Comparison of ENCODE assay signal across 11 mouse cellular contexts in the genomic region with DNA sequence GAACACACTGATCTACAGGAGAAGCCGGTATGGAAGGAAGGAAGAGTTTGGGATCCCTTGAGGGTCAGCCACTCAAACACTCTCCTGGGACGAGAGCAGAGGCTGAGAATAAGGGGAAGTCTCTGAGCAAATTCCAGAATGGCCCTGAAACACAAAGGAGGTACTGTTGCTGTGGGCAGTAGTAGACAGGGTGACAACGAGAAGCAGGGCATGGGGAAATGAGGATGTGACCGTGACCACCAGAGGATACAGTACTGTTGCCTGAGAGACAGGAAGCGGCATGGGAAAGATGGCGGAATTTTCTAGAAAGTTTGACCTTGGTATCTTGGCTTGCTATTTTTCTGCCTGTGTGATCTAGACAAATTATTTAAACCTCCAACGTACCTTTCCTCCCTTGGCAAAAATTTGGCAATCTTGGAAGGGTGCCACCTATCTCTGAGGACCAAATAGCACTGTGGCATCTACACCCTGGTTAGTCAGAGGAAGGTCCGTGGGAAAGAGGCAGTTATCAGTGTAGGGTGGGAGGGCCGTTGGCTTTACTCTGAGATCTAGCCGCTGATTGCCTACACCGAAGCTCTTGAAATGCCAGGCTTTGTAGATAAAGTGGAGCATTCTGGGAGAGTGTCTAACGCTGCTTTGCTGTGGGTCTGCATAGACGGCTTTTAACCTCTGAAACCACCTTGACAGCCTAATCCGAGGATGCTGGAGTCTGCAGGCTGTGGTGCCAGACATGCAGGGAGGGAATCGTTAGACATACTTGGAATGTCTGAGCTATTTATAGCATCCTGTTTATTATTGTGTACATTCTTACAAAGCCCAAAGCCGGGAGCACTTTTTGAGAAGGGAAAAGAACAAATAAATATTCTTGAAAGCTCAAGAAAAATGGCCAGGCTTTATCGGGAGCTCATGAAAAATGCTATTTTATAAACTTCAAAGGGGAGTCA.
DNase-seq lines count a peak whose midpoint lies in the region; ATAC-seq and TF ChIP-seq lines count a peak whose summit lies in the region.
"Had no signal": no experiment of that assay in that cellular context is flagged by ENCODE, and none has a peak within 500 bp of the region (broad histone marks: within the 10 kb centered on the region; RNA-seq: fewer than 3 reads in every experiment).

No protein-coding gene starts in this region.

- peak overlapping the region; percentile 38; the same call in 1 of the 2 replicates for H3K4me2 ChIP-seq in lung, embryonic 14.5 days
- H3K4me2 ChIP-seq in intestine, postnatal 0 days (replicated peaks; ENCODE audit: low read depth) = no peak overlapping the region
- no peak overlapping the region for H3K4me2 ChIP-seq in stomach, embryonic 15.5 days

- H3K36me3 ChIP-seq in lung, embryonic 14.5 days (ENCODE audit: insufficient read depth) = no peaks in the 10 kb centered on the region
- H3K36me3 ChIP-seq in intestine, postnatal 0 days (ENCODE audit: control insufficient read depth, insufficient read depth) = no peaks in the 10 kb centered on the region; the same call in 1 of the 2 replicates
- no peaks in the 10 kb centered on the region for H3K36me3 ChIP-seq in stomach, embryonic 15.5 days

- no peak overlapping the region for H3K4me3 ChIP-seq in lung, embryonic 14.5 days (ENCODE audit: low read depth, low read length)
- H3K4me3 ChIP-seq in intestine, postnatal 0 days (ENCODE audit: low read depth, low read length) = no peak overlapping the region
- no peak overlapping the region for H3K4me3 ChIP-seq in stomach, embryonic 15.5 days (replicated peaks)

- peaks cover 15% of the 10 kb centered on the region for H3K4me1 ChIP-seq in lung, embryonic 14.5 days (ENCODE audit: insufficient read depth)
- no peaks in the 10 kb centered on the region for H3K4me1 ChIP-seq in intestine, postnatal 0 days (replicated peaks; ENCODE audit: control insufficient read depth, insufficient read depth, low read length)
- 0 out of 2 replicates have a peak, but pooled peaks cover 2% of the 10 kb centered on the region for H3K4me1 ChIP-seq in stomach, embryonic 15.5 days

- TF ChIP-seq CTCF in lung, embryonic 14.5 days (IDR thresholded peaks at IDR 0.05; ENCODE audit: low read depth) = no peak
- TF ChIP-seq CTCF in intestine, postnatal 0 days (IDR thresholded peaks at IDR 0.05; ENCODE audit: low read depth) = no peak

- intact Hi-C loops in heart, postnatal 14 days (cut with DNase I) = no loop called here

- no peak overlapping the region for H3K9ac ChIP-seq in lung, embryonic 14.5 days
- H3K9ac ChIP-seq in intestine, postnatal 0 days (ENCODE audit: low read depth, low read length) = no peak overlapping the region
- H3K9ac ChIP-seq in stomach, embryonic 15.5 days = no peak overlapping the region

- no peaks in the 10 kb centered on the region for H3K27me3 ChIP-seq in lung, embryonic 14.5 days (ENCODE audit: insufficient read depth, low read length)
- H3K27me3 ChIP-seq in intestine, postnatal 0 days (replicated peaks; ENCODE audit: control insufficient read depth, insufficient read depth, low read length) = no peaks in the 10 kb centered on the region
- H3K27me3 ChIP-seq in stomach, embryonic 15.5 days (replicated peaks) = no peaks in the 10 kb centered on the region
- H3K27me3 ChIP-seq: CH12.LX had no signal

- ATAC-seq in lung, embryonic 14.5 days (ENCODE audit: insufficient read depth) = peak; percentile 86
- 0 out of 2 replicates have a peak, but pooled peaks have one; percentile 31 for ATAC-seq in intestine, postnatal 0 days
- peak; percentile 43; the same call in 1 of the 2 replicates for ATAC-seq in stomach, embryonic 15.5 days (ENCODE audit: insufficient read depth, low FRiP score, low read depth)

- no peaks in the 10 kb centered on the region for H3K9me3 ChIP-seq in lung, embryonic 14.5 days (ENCODE audit: low read depth, low read length)
- no peaks in the 10 kb centered on the region for H3K9me3 ChIP-seq in intestine, postnatal 0 days (ENCODE audit: control insufficient read depth)
- no peaks in the 10 kb centered on the region for H3K9me3 ChIP-seq in stomach, embryonic 15.5 days

- 30% methylated on average over 17 of the region's 17 CpGs for WGBS in lung, embryonic 14.5 days
- 40% methylated on average over 17 of the region's 17 CpGs for WGBS in intestine, postnatal 0 days
- WGBS in stomach, embryonic 15.5 days = 39% methylated on average over 17 of the region's 17 CpGs

- H3K27ac ChIP-seq in lung, embryonic 14.5 days (ENCODE audit: low read depth) = peak overlapping the region; percentile 27; the same call in 1 of the 2 replicates
- H3K27ac ChIP-seq in intestine, postnatal 0 days (ENCODE audit: low read depth, low read length) = no peak overlapping the region
- H3K27ac ChIP-seq in stomach, embryonic 15.5 days = no peak overlapping the region

- peak; percentile 73 for DNase-seq in heart, adult 11 months
- no peak for DNase-seq in heart, postnatal 14 days
- DNase-seq in lung, embryonic 14.5 days = peak; percentile 70
- no peak for DNase-seq in lung, postnatal 25 days (ENCODE audit: low spot score)
- DNase-seq in B cell, adult 2 months = no peak
- DNase-seq in layer of hippocampus, postnatal 25 days (ENCODE audit: extremely low spot score in 1 of 2, low spot score in 1 of 2) = no peak
- DNase-seq: adrenal gland, postnatal 25 days; left cerebral cortex, postnatal 4 days had no signal

Comparison
In these comparisons a context has a peak if more than half of its experiments do, and no peak if none do; other contexts are left out.
1. DNase-seq: peak in heart, adult 11 months (single experiment) and lung, embryonic 14.5 days (single experiment); none in heart, postnatal 14 days (0 of 2), lung, postnatal 25 days (single experiment), B cell, adult 2 months (0 of 2) and layer of hippocampus, postnatal 25 days (0 of 2).
2. ATAC-seq: peak in every context shown above with its lines; median percentile 86 in lung, embryonic 14.5 days; 43 in stomach, embryonic 15.5 days; 31 in intestine, postnatal 0 days.